Mouse (Mus musculus) bone marrow, adult 2 months (tissue): ENCODE measurements at regions not wholly inside any gene's neighbourhood (a gene's known extent, or its start where the extent isn't known, plus 50 kb on each side); places are given as distances from the start of the nearest gene placed in this dataset.

Source experiments
- H3K27ac ChIP-seq: fragments of 200-500 bp; 2 replicates; pipeline ENCODE4 v1.5.1; 2012; ENCODE audit warnings: low read depth, mild to moderate bottlenecking, control low read depth, inconsistent platforms, low read length; ENCODE audit not compliant: control insufficient read depth, poor library complexity, insufficient read depth
- H3K4me1 ChIP-seq: fragments of 200-500 bp; 2 replicates; pipeline ENCODE4 v1.6.1; 2011; ENCODE audit warnings: low read length; ENCODE audit not compliant: control insufficient read depth, insufficient read depth
- H3K4me3 ChIP-seq: fragments of 200-500 bp; replicated peaks from 2 replicates; pipeline ENCODE3; 2011; ENCODE audit warnings: mild to moderate bottlenecking, low read depth, low read length, control low read depth; ENCODE audit not compliant: control insufficient read depth
- CTCF ChIP-seq: fragments of 200-500 bp; IDR thresholded peaks from 2 replicates; pipeline ENCODE4 v1.5.1; 2011; ENCODE audit warnings: low read length, control low read depth; ENCODE audit not compliant: control insufficient read depth, insufficient read depth
- POLR2A ChIP-seq: fragments of 200-500 bp; IDR thresholded peaks from 2 replicates; pipeline ENCODE4 v1.6.1; 2011; ENCODE audit warnings: low read depth, mild to moderate bottlenecking, control low read depth, low read length, borderline replicate concordance; ENCODE audit not compliant: control insufficient read depth
- WGBS: fragments of 180-500 bp; shearing (Covaris S2); methylation state at CpG from one replicate; pipeline ENCODE4 v1.1.7; 2018; 5-methylcytosine and 5-hydroxymethylcytosine counted together

GRCm38 (mm10) chr10:37908276-37908675, 769.6 kb upstream of the Marcks start:
- TF ChIP-seq POLR2A: no peak
- TF ChIP-seq CTCF: no peak
- Histone ChIP-seq H3K4me1 (no peaks in the 10 kb centered on the region), H3K27ac (no peak overlapping the region), H3K4me3 (no peak overlapping the region)
- WGBS: 71% methylated on average over 2 of the region's 2 CpGs

- 83% methylated on average over 1 of the region's 1 CpGs for whole genome bisulfite sequencing
- Histone ChIP-seq H3K4me1 (no peaks in the 10 kb centered on the region), H3K4me3 (no peak overlapping the region), H3K27ac (no peak overlapping the region)
- no peak for TF ChIP-seq POLR2A
- TF ChIP-seq CTCF: no peak
Measured at GRCm38 (mm10) chr10:37907731-37908130, 769.0 kb upstream of the Marcks start.

GRCm38 (mm10) chr10:37887961-37888360, 749.2 kb upstream of the Marcks start:
- no peaks in the 10 kb centered on the region for H3K4me1 ChIP-seq
- TF ChIP-seq CTCF: no peak
- TF ChIP-seq POLR2A: no peak
- H3K27ac ChIP-seq: no peak overlapping the region
- no peak overlapping the region for H3K4me3 ChIP-seq
- WGBS: 86% methylated on average over 1 of the region's 1 CpGs

GRCm38 (mm10) chr10:37880841-37881240, 742.1 kb upstream of the Marcks start:
- TF ChIP-seq CTCF (no peak), POLR2A (no peak)
- no peak overlapping the region for H3K27ac ChIP-seq
- WGBS: 72% methylated on average over 5 of the region's 5 CpGs
- no peaks in the 10 kb centered on the region for H3K4me1 ChIP-seq
- H3K4me3 ChIP-seq: no peak overlapping the region

- no peak overlapping the region for H3K27ac ChIP-seq
- TF ChIP-seq POLR2A (no peak), CTCF (no peak)
- H3K4me1 ChIP-seq: no peaks in the 10 kb centered on the region
- WGBS: 72% methylated on average over 2 of the region's 2 CpGs
- no peak overlapping the region for H3K4me3 ChIP-seq
Measured at GRCm38 (mm10) chr10:37873925-37874324, 735.2 kb upstream of the Marcks start.

- WGBS: 78% methylated on average over 4 of the region's 4 CpGs
- no peak overlapping the region for H3K4me3 ChIP-seq
- TF ChIP-seq CTCF: no peak
- no peak for TF ChIP-seq POLR2A
- H3K27ac ChIP-seq: no peak overlapping the region
- no peaks in the 10 kb centered on the region for H3K4me1 ChIP-seq
Measured at GRCm38 (mm10) chr10:37861001-37861400, 722.3 kb upstream of the Marcks start.

GRCm38 (mm10) chr10:37849291-37849846, 710.6 kb upstream of the Marcks start:
- WGBS: 75% methylated on average over 1 of the region's 1 CpGs
- no peak overlapping the region for H3K4me3 ChIP-seq
- TF ChIP-seq POLR2A (no peak), CTCF (no peak)
- H3K27ac ChIP-seq: no peak overlapping the region
- no peaks in the 10 kb centered on the region for H3K4me1 ChIP-seq

- 82% methylated on average over 5 of the region's 5 CpGs for WGBS
- TF ChIP-seq CTCF (no peak), POLR2A (no peak)
- no peaks in the 10 kb centered on the region for H3K4me1 ChIP-seq
- H3K4me3 ChIP-seq: no peak overlapping the region
- H3K27ac ChIP-seq: no peak overlapping the region
Measured at GRCm38 (mm10) chr10:37842820-37843219, 704.1 kb upstream of the Marcks start.

- Histone ChIP-seq H3K4me1 (no peaks in the 10 kb centered on the region), H3K4me3 (no peak overlapping the region), H3K27ac (no peak overlapping the region)
- 42% methylated on average over 2 of the region's 2 CpGs for WGBS
- TF ChIP-seq POLR2A (no peak), CTCF (no peak)
Measured at GRCm38 (mm10) chr10:37841842-37842241, 703.1 kb upstream of the Marcks start.
